ENCODE assay signal across 14 mouse cellular contexts in genomic region chr2:93318781-93319349, GRCm38 (mm10). TPM values are rescaled to one million over a fixed set of nuclear protein-coding genes. Genes with fewer than 3 reads are reported as not detected.
DNase-seq lines count a peak whose midpoint lies in the region; ATAC-seq and TF ChIP-seq lines count a peak whose summit lies in the region.
"Had no signal": no experiment of that assay in that cellular context is flagged by ENCODE, and none has a peak within 500 bp of the region (broad histone marks: within the 10 kb centered on the region; RNA-seq: fewer than 3 reads in every experiment).

No protein-coding gene starts in this region.

- H3K4me3 ChIP-seq in hindbrain, embryonic 11.5 days (ENCODE audit: low read depth, low read length): no peak overlapping the region
- no peak overlapping the region for H3K4me3 ChIP-seq in hindbrain, postnatal 0 days (ENCODE audit: low read length)
- H3K4me3 ChIP-seq in neural tube, embryonic 11.5 days (ENCODE audit: low read depth, low read length): no peak overlapping the region
- H3K4me3 ChIP-seq in limb, embryonic 10.5 days: no peak overlapping the region
- no peak overlapping the region for H3K4me3 ChIP-seq in neural tube, embryonic 15.5 days (replicated peaks)
- H3K4me3 ChIP-seq: erythroblast, embryonic 14.5 days; heart, embryonic 13.5 days had no signal

- peaks cover 22% of the 10 kb centered on the region for H3K4me1 ChIP-seq in hindbrain, embryonic 11.5 days (replicated peaks; ENCODE audit: control insufficient read depth, insufficient read depth, low read length)
- peaks cover 9% of the 10 kb centered on the region for H3K4me1 ChIP-seq in hindbrain, postnatal 0 days (ENCODE audit: insufficient read depth, low read length)
- peaks cover 26% of the 10 kb centered on the region for H3K4me1 ChIP-seq in neural tube, embryonic 11.5 days (ENCODE audit: control insufficient read depth, insufficient read depth, low read length)
- peaks cover 62% of the 10 kb centered on the region for H3K4me1 ChIP-seq in limb, embryonic 10.5 days
- H3K4me1 ChIP-seq in neural tube, embryonic 15.5 days: peaks cover 73% of the 10 kb centered on the region

- no peak overlapping the region for H3K9ac ChIP-seq in hindbrain, embryonic 11.5 days (ENCODE audit: low read depth, low read length)
- no peak overlapping the region for H3K9ac ChIP-seq in hindbrain, postnatal 0 days (replicated peaks; ENCODE audit: low read length)
- H3K9ac ChIP-seq in neural tube, embryonic 11.5 days (ENCODE audit: low read length): no peak overlapping the region
- H3K9ac ChIP-seq in neural tube, embryonic 15.5 days (replicated peaks): no peak overlapping the region
- H3K9ac ChIP-seq: lung, embryonic 14.5 days had no signal

- H3K27me3 ChIP-seq in hindbrain, embryonic 11.5 days (ENCODE audit: control insufficient read depth, insufficient read depth, low read length): no peaks in the 10 kb centered on the region
- H3K27me3 ChIP-seq in hindbrain, postnatal 0 days (ENCODE audit: insufficient read depth, low read length): no peaks in the 10 kb centered on the region
- no peaks in the 10 kb centered on the region for H3K27me3 ChIP-seq in neural tube, embryonic 11.5 days (ENCODE audit: control insufficient read depth, insufficient read depth, low read length)
- no peaks in the 10 kb centered on the region for H3K27me3 ChIP-seq in limb, embryonic 10.5 days (ENCODE audit: low read depth, poor library complexity, severe bottlenecking)
- H3K27me3 ChIP-seq in neural tube, embryonic 15.5 days (replicated peaks): no peaks in the 10 kb centered on the region
- H3K27me3 ChIP-seq: heart, embryonic 13.5 days; Patski had no signal

- peak overlapping the region; percentile 56; the same call in 1 of the 2 replicates for H3K27ac ChIP-seq in hindbrain, embryonic 11.5 days (ENCODE audit: low read depth, low read length)
- no peak overlapping the region for H3K27ac ChIP-seq in hindbrain, postnatal 0 days
- peak overlapping the region; percentile 63 for H3K27ac ChIP-seq in neural tube, embryonic 11.5 days (ENCODE audit: low read depth, low read length)
- H3K27ac ChIP-seq in limb, embryonic 10.5 days: peak overlapping the region; percentile 42; the same call in 1 of the 2 replicates
- H3K27ac ChIP-seq in neural tube, embryonic 15.5 days (replicated peaks): peak overlapping the region; percentile 34; the same call in 1 of the 2 replicates
- H3K27ac ChIP-seq: heart, embryonic 13.5 days had no signal

- TF ChIP-seq CTCF in hindbrain, postnatal 0 days (IDR thresholded peaks at IDR 0.05; ENCODE audit: low read depth): no peak

- 86% methylated on average over 21 of the region's 21 CpGs for WGBS in hindbrain, embryonic 11.5 days
- 76% methylated on average over 21 of the region's 21 CpGs for WGBS in hindbrain, postnatal 0 days
- 76% methylated on average over 21 of the region's 21 CpGs for WGBS in neural tube, embryonic 11.5 days
- WGBS in limb, embryonic 10.5 days: 91% methylated on average over 21 of the region's 21 CpGs
- WGBS in neural tube, embryonic 15.5 days: 48% methylated on average over 21 of the region's 21 CpGs

- H3K4me2 ChIP-seq in hindbrain, embryonic 11.5 days (replicated peaks; ENCODE audit: low read depth, low read length): no peak overlapping the region
- H3K4me2 ChIP-seq in hindbrain, postnatal 0 days (ENCODE audit: low read depth, low read length): no peak overlapping the region
- peak overlapping the region; percentile 13; the same call in 1 of the 2 replicates for H3K4me2 ChIP-seq in neural tube, embryonic 11.5 days (ENCODE audit: low read depth)
- no peak overlapping the region for H3K4me2 ChIP-seq in neural tube, embryonic 15.5 days
- H3K4me2 ChIP-seq: heart, embryonic 13.5 days; lung, embryonic 14.5 days had no signal

- ATAC-seq in hindbrain, embryonic 11.5 days (ENCODE audit: low FRiP score): no peak
- no peak for ATAC-seq in hindbrain, postnatal 0 days
- ATAC-seq in neural tube, embryonic 11.5 days (ENCODE audit: insufficient read depth, low FRiP score, low TSS enrichment): 0 out of 2 replicates have a peak, but pooled peaks have one; percentile 5
- no peak for ATAC-seq in neural tube, embryonic 15.5 days (ENCODE audit: low FRiP score)
- ATAC-seq in megakaryocyte-erythroid progenitor cell, adult 5-6 weeks (replicated peaks; ENCODE audit: low FRiP score, low TSS enrichment, poor library complexity, severe bottlenecking): no peak
- ATAC-seq: Patski had no signal

- H3K36me3 ChIP-seq in hindbrain, embryonic 11.5 days (ENCODE audit: control insufficient read depth, insufficient read depth, low read length): no peaks in the 10 kb centered on the region
- no peaks in the 10 kb centered on the region for H3K36me3 ChIP-seq in hindbrain, postnatal 0 days (ENCODE audit: insufficient read depth, low read length)
- H3K36me3 ChIP-seq in neural tube, embryonic 11.5 days (ENCODE audit: control insufficient read depth, insufficient read depth, low read length): no peaks in the 10 kb centered on the region
- no peaks in the 10 kb centered on the region for H3K36me3 ChIP-seq in limb, embryonic 10.5 days
- no peaks in the 10 kb centered on the region for H3K36me3 ChIP-seq in neural tube, embryonic 15.5 days

- H3K9me3 ChIP-seq in hindbrain, embryonic 11.5 days (ENCODE audit: control insufficient read depth, low read length): no peaks in the 10 kb centered on the region
- no peaks in the 10 kb centered on the region for H3K9me3 ChIP-seq in hindbrain, postnatal 0 days (ENCODE audit: low read length)
- H3K9me3 ChIP-seq in neural tube, embryonic 11.5 days (ENCODE audit: control insufficient read depth, low read length): no peaks in the 10 kb centered on the region
- H3K9me3 ChIP-seq in limb, embryonic 10.5 days (replicated peaks): no peaks in the 10 kb centered on the region
- no peaks in the 10 kb centered on the region for H3K9me3 ChIP-seq in neural tube, embryonic 15.5 days (replicated peaks)
- H3K9me3 ChIP-seq: heart, embryonic 13.5 days had no signal

- DNase-seq in hindbrain, embryonic 11.5 days (ENCODE audit: low spot score): no peak
- DNase-seq in hindbrain, postnatal 0 days (ENCODE audit: low spot score): no peak
- DNase-seq in neural tube, embryonic 11.5 days (ENCODE audit: low spot score): no peak
- DNase-seq in neural tube, embryonic 10.5 days (ENCODE audit: extremely low spot score, low spot score): no peak
- no peak for DNase-seq in limb, embryonic 10.5 days (ENCODE audit: low spot score)
- DNase-seq in gastrocnemius, adult 8-10 months (ENCODE audit: low spot score in 2 of 2): no peak
- DNase-seq: cerebellum, adult 11-12 months; lung, embryonic 14.5 days had no signal

RNA-seq across cellular contexts. Expression of gene Tspan18, which starts 15.4 kb away (rescaled TPM):
- polyA plus RNA-seq in hindbrain, embryonic 11.5 days (2014; fragmentation: Nextera tagmentation; extraction: Ambion mirVana): 61.0 and 71.4 TPM in 2 replicates
- 23.5 and 26.2 TPM in 2 replicates for total RNA-seq in hindbrain, postnatal 0 days (2014; rRNA removed)
- polyA plus RNA-seq in hindbrain, postnatal 0 days (2015; fragmentation: Nextera tagmentation; extraction: Ambion mirVana): 11.1 and 12.3 TPM in 2 replicates
- polyA plus RNA-seq in neural tube, embryonic 11.5 days (2014; fragmentation: Nextera tagmentation; extraction: Ambion mirVana): 71.9 and 72.3 TPM in 2 replicates
- polyA plus RNA-seq in limb, embryonic 10.5 days (2016; fragmentation: Nextera tagmentation; extraction: Ambion mirVana): 9.9 and 13.4 TPM in 2 replicates
- polyA plus RNA-seq in neural tube, embryonic 15.5 days (2015; fragmentation: Nextera tagmentation; extraction: Ambion mirVana): 22.0 and 29.3 TPM in 2 replicates
- total RNA-seq in megakaryocyte-erythroid progenitor cell, adult 5-6 weeks (2014; fragmentation: Nextera tagmentation): 4.1 TPM in 1 of 2 replicates, not detected in the other
- not detected in 2 replicates for total RNA-seq in megakaryocyte-erythroid progenitor cell, adult 5-6 weeks (2017)
- total RNA-seq in gastrocnemius, adult 8-10 months (2022): 1 to 10 TPM in 3 of 4 experiments, under 1 TPM in 1; 0.97 to 1.5 (median 1.4) TPM
- total RNA-seq: hematopoietic stem cell, adult 5-6 weeks had no signal
